Mouse (Mus musculus): ENCODE measurements around the gene Psmd3.

GRCm38 (mm10) chr11:98682811-98683210 is 457 bp downstream of the Psmd3 start:
- TF ChIP-seq CTCF (IDR thresholded peaks at IDR 0.05; ENCODE audit: extremely low read depth, insufficient read depth, low read length) (no peak), POLR2A (IDR thresholded peaks at IDR 0.05; ENCODE audit: extremely low read depth, insufficient read depth, low read length) (no peak)
